Comparison of ENCODE assay signal across 18 mouse cellular contexts in the genomic region with DNA sequence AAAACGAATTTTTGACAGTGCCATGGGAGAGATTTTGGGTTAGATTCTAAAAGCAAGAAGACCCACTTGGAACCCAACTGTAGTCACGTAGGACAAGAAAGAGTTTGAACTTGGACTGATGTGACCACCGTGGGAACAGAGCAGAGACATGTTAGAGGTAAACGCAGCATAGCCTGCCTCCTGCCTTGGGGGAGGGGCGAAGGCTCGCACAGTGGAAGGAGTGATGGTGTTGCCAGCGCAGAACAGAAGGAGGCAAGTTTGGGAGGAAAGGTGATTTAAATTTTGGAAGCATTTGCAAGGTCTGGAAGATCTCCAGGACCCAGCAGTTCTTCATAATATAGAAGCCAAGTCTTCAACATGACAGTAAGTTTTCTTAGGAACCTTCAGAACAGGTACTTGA. TPM values are rescaled to one million over a fixed set of nuclear protein-coding genes. Genes with fewer than 3 reads are reported as not detected.
"Had no signal": no experiment of that assay in that cellular context is flagged by ENCODE, and none has a peak within 500 bp of the region (broad histone marks: within the 10 kb centered on the region; RNA-seq: fewer than 3 reads in every experiment).

No protein-coding gene starts in this region.

- H3K4me2 ChIP-seq: lung, embryonic 15.5 days; midbrain, embryonic 11.5 days; midbrain, embryonic 13.5 days; midbrain, embryonic 15.5 days; neural tube, embryonic 12.5 days had no signal

- H3K9ac ChIP-seq: liver, postnatal 0 days; lung, embryonic 15.5 days; midbrain, embryonic 13.5 days; midbrain, embryonic 15.5 days; neural tube, embryonic 12.5 days; stomach, embryonic 15.5 days had no signal

- H3K27me3 ChIP-seq: lung, embryonic 15.5 days; megakaryocyte, embryonic 14.5 days; midbrain, embryonic 13.5 days; midbrain, embryonic 15.5 days; neural tube, embryonic 12.5 days; stomach, embryonic 15.5 days had no signal

- H3K4me3 ChIP-seq: lung, embryonic 15.5 days; megakaryocyte, embryonic 14.5 days; midbrain, embryonic 13.5 days; midbrain, embryonic 15.5 days; neural tube, embryonic 12.5 days; stomach, embryonic 15.5 days had no signal

- H3K9me3 ChIP-seq: lung, embryonic 15.5 days; midbrain, embryonic 13.5 days; midbrain, embryonic 15.5 days; neural tube, embryonic 12.5 days; stomach, embryonic 15.5 days had no signal

- H3K36me3 ChIP-seq: lung, embryonic 15.5 days; midbrain, embryonic 13.5 days; midbrain, embryonic 15.5 days; neural tube, embryonic 12.5 days; stomach, embryonic 15.5 days had no signal

- DNase-seq: liver, postnatal 0 days; lung, adult 2 months; lung, postnatal 14 days; right cerebral cortex, postnatal 14 days; thymus, adult 2 months; thymus, postnatal 25 days; thymus, postnatal 4 days had no signal

- ATAC-seq: liver, postnatal 0 days; midbrain, embryonic 13.5 days; midbrain, embryonic 15.5 days had no signal

- H3K27ac ChIP-seq: lung, embryonic 15.5 days; macrophage; midbrain, embryonic 13.5 days; midbrain, embryonic 15.5 days; neural tube, embryonic 12.5 days; stomach, embryonic 15.5 days had no signal

- H3K4me1 ChIP-seq: lung, embryonic 15.5 days; megakaryocyte, embryonic 14.5 days; midbrain, embryonic 13.5 days; midbrain, embryonic 15.5 days; neural tube, embryonic 12.5 days had no signal

RNA-seq across cellular contexts. Expression of a gene that starts 46.1 kb away (rescaled TPM):
- total RNA-seq: megakaryocyte progenitor cell, adult 5-6 weeks; monocyte, adult 5-6 weeks; neutrophil, adult 5-6 weeks had no signal
- polyA plus RNA-seq: macrophage had no signal
